Mouse (Mus musculus): ENCODE results near the gene Meis3.

The Meis3 gene

GRCm38 (mm10) chr7:16208781-16209665 lies 34.1 kb downstream of the Meis3 start:
- DNase-seq (ENCODE audit: low spot score in 2 of 2): no peak

- DNase-seq (ENCODE audit: low spot score in 2 of 2): no peak
Measured at GRCm38 (mm10) chr7:16210862-16211365, 36.0 kb downstream of the Meis3 start.

DNA sequence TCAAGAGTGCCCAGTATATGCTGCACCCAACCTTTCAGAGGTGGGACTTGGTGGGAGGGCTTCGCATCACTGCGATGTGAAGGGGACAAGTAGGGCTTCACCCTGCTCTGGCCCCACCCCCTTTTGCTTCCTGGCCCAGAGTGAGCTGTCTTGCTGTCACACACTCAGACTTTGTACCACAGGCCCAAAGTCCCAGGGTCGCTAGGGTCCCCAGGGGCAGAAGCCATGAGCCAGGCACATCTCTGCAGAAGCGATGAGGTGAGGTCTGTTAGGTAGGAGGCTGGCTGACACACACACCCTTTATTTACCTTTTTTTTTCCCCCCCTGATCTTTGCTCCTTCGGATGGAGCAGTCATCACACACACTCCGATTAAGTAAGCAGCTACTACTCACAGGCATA lies 38.3 kb downstream of the Meis3 start:
- DNase-seq (ENCODE audit: low spot score in 2 of 2): no peak

- no peak for DNase-seq (ENCODE audit: low spot score in 2 of 2)
Measured at GRCm38 (mm10) chr7:16213986-16214385, 39.1 kb downstream of the Meis3 start.

DNA sequence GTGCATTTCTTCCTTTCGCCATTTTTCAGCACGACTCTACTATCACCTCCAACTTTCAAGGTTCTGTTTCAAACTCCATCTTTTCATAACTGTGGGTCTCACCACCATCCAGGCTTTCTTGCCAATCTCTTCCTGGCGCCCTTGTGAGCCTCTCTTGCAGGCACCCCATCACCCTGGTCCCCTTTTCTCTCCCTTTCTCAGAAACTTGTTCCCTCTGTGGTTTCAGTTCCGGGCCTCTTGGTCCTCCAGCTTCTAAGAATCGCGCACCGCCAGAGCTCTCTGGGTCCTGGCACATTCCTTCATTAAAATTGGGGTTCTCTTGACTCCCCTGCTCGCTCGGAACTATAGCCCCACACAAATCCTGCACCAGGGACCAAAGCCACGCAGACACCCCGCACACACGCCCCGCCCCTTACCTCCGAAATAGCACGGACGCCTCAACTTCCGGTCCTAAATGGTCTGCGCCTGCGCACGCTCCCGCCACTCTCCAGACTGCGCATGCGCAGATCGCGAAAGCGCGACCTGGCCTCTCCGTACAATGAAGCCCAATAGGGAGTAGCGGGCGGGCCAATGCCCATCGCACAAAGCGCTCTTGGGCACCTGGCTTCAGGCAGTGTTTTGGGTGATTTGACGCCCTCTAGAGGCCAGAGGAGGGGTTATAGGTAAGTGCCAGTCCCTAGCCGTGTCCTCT lies 46.8 kb downstream of the Meis3 start, which contains the start of gene Dhx34:
Dhx34 (minus strand) TSS at position 456 of the 691 bp plus-strand sequence.
- peak; percentile 94 to 97 for DNase-seq (ENCODE audit: low spot score in 2 of 2)

DNA sequence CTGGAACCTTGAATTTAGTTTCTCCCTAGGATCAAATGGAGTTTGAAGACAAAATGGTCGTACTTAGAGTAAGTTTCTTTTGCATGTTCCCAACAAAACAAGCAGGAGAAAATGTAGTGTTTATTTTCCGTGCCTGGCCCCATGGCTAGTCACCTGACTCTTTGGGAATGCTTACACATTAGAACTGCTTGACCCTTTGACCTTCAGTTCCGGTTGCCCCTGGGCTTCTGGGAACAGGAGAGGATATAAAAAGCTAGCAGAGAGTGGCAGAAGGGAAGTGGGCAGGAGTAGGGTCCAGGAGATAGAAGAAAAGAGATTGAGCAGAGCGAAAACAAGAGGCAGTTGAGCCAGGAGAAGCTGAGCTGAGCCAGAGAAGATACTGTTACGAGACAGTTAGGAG lies 55.0 kb downstream of the Meis3 start:
- no peak for DNase-seq (ENCODE audit: low spot score in 2 of 2)

All from natural killer cell, adult 2 months (primary cell).